ENCODE assay signal across 8 mouse cellular contexts in genomic region chr3:89227307-89228179, GRCm38 (mm10). TPM values are rescaled to one million over a fixed set of nuclear protein-coding genes. Genes with fewer than 3 reads are reported as not detected.
DNase-seq lines count a peak whose midpoint lies in the region; ATAC-seq and TF ChIP-seq lines count a peak whose summit lies in the region.

No protein-coding gene starts in this region.

- peak; percentile 75 to 76 for DNase-seq in CD8-positive naive resting alpha-beta T cell, adult 2 months (ENCODE audit: low read depth in 2 of 2, low spot score in 2 of 2)
- DNase-seq in adrenal gland, postnatal 36 days: peak; percentile 92
- DNase-seq in heart, postnatal 0 days (ENCODE audit: low spot score): peak; percentile 73
- DNase-seq in kidney, postnatal 14 days: peak; percentile 92
- peak; percentile 37 for DNase-seq in liver, embryonic 13.5 days
- peak; percentile 79 for DNase-seq in naive thymus-derived CD4-positive, alpha-beta T cell, adult 2 months (ENCODE audit: low read depth)

- H3K9me3 ChIP-seq in forebrain, embryonic 12.5 days: no peaks in the 10 kb centered on the region
- no peaks in the 10 kb centered on the region for H3K9me3 ChIP-seq in heart, postnatal 0 days (replicated peaks; ENCODE audit: control insufficient read depth, low read length)
- no peaks in the 10 kb centered on the region for H3K9me3 ChIP-seq in liver, embryonic 13.5 days (replicated peaks)

- H3K4me3 ChIP-seq in forebrain, embryonic 12.5 days (replicated peaks): peak overlapping the region; percentile 76
- H3K4me3 ChIP-seq in heart, postnatal 0 days (ENCODE audit: low read depth, low read length): peak overlapping the region; percentile 50
- peak overlapping the region; percentile 51 for H3K4me3 ChIP-seq in liver, embryonic 13.5 days (replicated peaks)
- H3K4me3 ChIP-seq in testis, adult 2 months (ENCODE audit: control insufficient read depth, low read depth, low read length): peak overlapping the region; percentile 89

- peaks cover 29% of the 10 kb centered on the region for H3K36me3 ChIP-seq in forebrain, embryonic 12.5 days (replicated peaks)
- H3K36me3 ChIP-seq in heart, postnatal 0 days (replicated peaks; ENCODE audit: control insufficient read depth, insufficient read depth, low read length): no peaks in the 10 kb centered on the region
- H3K36me3 ChIP-seq in liver, embryonic 13.5 days: no peaks in the 10 kb centered on the region
- H3K36me3 ChIP-seq in testis, adult 2 months (ENCODE audit: control insufficient read depth, insufficient read depth, low read length): no peaks in the 10 kb centered on the region; the same call in 1 of the 2 replicates

- no peak for TF ChIP-seq CTCF in heart, postnatal 0 days (IDR thresholded peaks at IDR 0.05; ENCODE audit: low read depth)
- no peak for TF ChIP-seq CTCF in testis, adult 2 months (IDR thresholded peaks at IDR 0.05; ENCODE audit: control insufficient read depth, insufficient read depth, insufficient replicate concordance, low read depth, low read length)

- peaks cover 61% of the 10 kb centered on the region for H3K4me1 ChIP-seq in forebrain, embryonic 12.5 days
- H3K4me1 ChIP-seq in heart, postnatal 0 days (ENCODE audit: control insufficient read depth, insufficient read depth): peaks cover 11% of the 10 kb centered on the region
- H3K4me1 ChIP-seq in liver, embryonic 13.5 days (replicated peaks): peaks cover 27% of the 10 kb centered on the region
- H3K4me1 ChIP-seq in testis, adult 2 months (ENCODE audit: control insufficient read depth, insufficient read depth, low read length): peaks cover 20% of the 10 kb centered on the region

- WGBS in forebrain, embryonic 12.5 days: 1% methylated on average over 41 of the region's 41 CpGs
- 5% methylated on average over 41 of the region's 41 CpGs for whole genome bisulfite sequencing in heart, postnatal 0 days
- 7% methylated on average over 41 of the region's 41 CpGs for WGBS in liver, embryonic 13.5 days (ENCODE audit: insufficient replicate concordance)

- H3K27ac ChIP-seq in forebrain, embryonic 12.5 days: peak overlapping the region; percentile 98
- peak overlapping the region; percentile 31; the same call in 1 of the 2 replicates for H3K27ac ChIP-seq in heart, postnatal 0 days (ENCODE audit: low read depth)
- H3K27ac ChIP-seq in liver, embryonic 13.5 days: no peak overlapping the region
- H3K27ac ChIP-seq in testis, adult 2 months (ENCODE audit: control insufficient read depth, insufficient read depth, low read depth, low read length): peak overlapping the region; percentile 76

- peak; percentile 85 for ATAC-seq in forebrain, embryonic 12.5 days (ENCODE audit: low FRiP score)
- peak; percentile 71 for ATAC-seq in heart, postnatal 0 days (ENCODE audit: insufficient read depth, low read depth)
- ATAC-seq in liver, embryonic 13.5 days (ENCODE audit: low read depth): peak; percentile 45; the same call in 1 of the 2 replicates

- H3K4me2 ChIP-seq in forebrain, embryonic 12.5 days: peak overlapping the region; percentile 95
- peak overlapping the region; percentile 64 for H3K4me2 ChIP-seq in heart, postnatal 0 days (ENCODE audit: low read depth, low read length)
- H3K4me2 ChIP-seq in liver, embryonic 13.5 days: peak overlapping the region; percentile 61

- peak overlapping the region; percentile 92 for H3K9ac ChIP-seq in forebrain, embryonic 12.5 days
- 0 out of 2 replicates have a peak overlapping the region, but pooled peaks have one; percentile 22 for H3K9ac ChIP-seq in heart, postnatal 0 days (replicated peaks; ENCODE audit: low read depth, low read length)
- peak overlapping the region; percentile 26; the same call in 1 of the 2 replicates for H3K9ac ChIP-seq in liver, embryonic 13.5 days

- no peaks in the 10 kb centered on the region for H3K27me3 ChIP-seq in forebrain, embryonic 12.5 days
- H3K27me3 ChIP-seq in heart, postnatal 0 days (ENCODE audit: control insufficient read depth, insufficient read depth, low read length): peaks cover 21% of the 10 kb centered on the region; the same call in 1 of the 2 replicates
- H3K27me3 ChIP-seq in liver, embryonic 13.5 days: peaks cover 91% of the 10 kb centered on the region
- H3K27me3 ChIP-seq in testis, adult 2 months (ENCODE audit: control insufficient read depth, insufficient read depth, low read length): no peaks in the 10 kb centered on the region

- TF ChIP-seq EP300 in heart, postnatal 0 days (IDR thresholded peaks at IDR 0.05; ENCODE audit: low read depth): no peak

- TF ChIP-seq POLR2A in testis, adult 2 months (IDR thresholded peaks at IDR 0.05; ENCODE audit: control insufficient read depth, low read depth, low read length): 0 out of 2 replicates have a peak, but pooled peaks have one; percentile 52

RNA-seq across cellular contexts. Expression of gene Mtx1, which starts 0.7 kb away (rescaled TPM):
- 100 to 1,000 TPM; 136 to 165 TPM for total RNA-seq in adrenal gland, postnatal 36 days (2021)
- 185 and 194 TPM in 2 replicates for polyA plus RNA-seq in forebrain, embryonic 12.5 days (2016; fragmentation: Nextera tagmentation; extraction: Ambion mirVana)
- total RNA-seq in heart, postnatal 0 days (2014; rRNA removed; ENCODE audit: low replicate concordance): 101 and 247 TPM in 2 replicates
- polyA plus RNA-seq in heart, postnatal 0 days (2015; fragmentation: Nextera tagmentation; extraction: Ambion mirVana): 96.7 and 99.3 TPM in 2 replicates
- 152 and 155 TPM in 2 replicates for polyA plus RNA-seq in liver, embryonic 13.5 days (2015; fragmentation: Nextera tagmentation; extraction: Ambion mirVana)
- polyA plus RNA-seq in testis, adult 2 months (2012; rRNA removed): 482 and 525 TPM in 2 replicates

RNA-seq across cellular contexts. Expression of gene Muc1, which starts 1.3 kb away (rescaled TPM):
- under 1 TPM in 1 of 2 experiments, not detected in 1; 0.56 TPM for total RNA-seq in adrenal gland, postnatal 36 days (2021)
- 3.8 and 4.7 TPM in 2 replicates for polyA plus RNA-seq in forebrain, embryonic 12.5 days (2016; fragmentation: Nextera tagmentation; extraction: Ambion mirVana)
- total RNA-seq in heart, postnatal 0 days (2014; rRNA removed; ENCODE audit: low replicate concordance): 9.3 TPM in 1 of 2 replicates, not detected in the other
- 0.20 and 0.69 TPM in 2 replicates for polyA plus RNA-seq in heart, postnatal 0 days (2015; fragmentation: Nextera tagmentation; extraction: Ambion mirVana)
- polyA plus RNA-seq in liver, embryonic 13.5 days (2015; fragmentation: Nextera tagmentation; extraction: Ambion mirVana): 0.14 and 0.51 TPM in 2 replicates
- polyA plus RNA-seq in testis, adult 2 months (2012; rRNA removed): 35.1 and 38.3 TPM in 2 replicates

RNA-seq across cellular contexts. Expression of gene Thbs3, which starts 12.6 kb away (rescaled TPM):
- 10 to 100 TPM in 1 of 2 experiments, 1 to 10 TPM in 1; 7.7 to 11.4 TPM for total RNA-seq in adrenal gland, postnatal 36 days (2021)
- 95.1 and 97.9 TPM in 2 replicates for polyA plus RNA-seq in forebrain, embryonic 12.5 days (2016; fragmentation: Nextera tagmentation; extraction: Ambion mirVana)
- 21.4 and 26.4 TPM in 2 replicates for total RNA-seq in heart, postnatal 0 days (2014; rRNA removed; ENCODE audit: low replicate concordance)
- 16.4 and 17.4 TPM in 2 replicates for polyA plus RNA-seq in heart, postnatal 0 days (2015; fragmentation: Nextera tagmentation; extraction: Ambion mirVana)
- 1.0 and 1.5 TPM in 2 replicates for polyA plus RNA-seq in liver, embryonic 13.5 days (2015; fragmentation: Nextera tagmentation; extraction: Ambion mirVana)
- 66.6 and 73.2 TPM in 2 replicates for polyA plus RNA-seq in testis, adult 2 months (2012; rRNA removed)

RNA-seq across cellular contexts. Expression of gene Krtcap2, which starts 18.2 kb away (rescaled TPM):
- total RNA-seq in adrenal gland, postnatal 36 days (2021): 100 to 1,000 TPM; 114 to 139 TPM
- polyA plus RNA-seq in forebrain, embryonic 12.5 days (2016; fragmentation: Nextera tagmentation; extraction: Ambion mirVana): 249 and 252 TPM in 2 replicates
- 41.8 and 76.1 TPM in 2 replicates for total RNA-seq in heart, postnatal 0 days (2014; rRNA removed; ENCODE audit: low replicate concordance)
- polyA plus RNA-seq in heart, postnatal 0 days (2015; fragmentation: Nextera tagmentation; extraction: Ambion mirVana): 192 and 216 TPM in 2 replicates
- polyA plus RNA-seq in liver, embryonic 13.5 days (2015; fragmentation: Nextera tagmentation; extraction: Ambion mirVana): 152 and 155 TPM in 2 replicates
- polyA plus RNA-seq in testis, adult 2 months (2012; rRNA removed): 30.7 and 43.7 TPM in 2 replicates

RNA-seq across cellular contexts. Expression of gene Trim46, which starts 18.6 kb away (rescaled TPM):
- total RNA-seq in adrenal gland, postnatal 36 days (2021): 1 to 10 TPM; 1.3 to 1.6 TPM
- polyA plus RNA-seq in forebrain, embryonic 12.5 days (2016; fragmentation: Nextera tagmentation; extraction: Ambion mirVana): 25.1 and 26.6 TPM in 2 replicates
- total RNA-seq in heart, postnatal 0 days (2014; rRNA removed; ENCODE audit: low replicate concordance): 0.08 and 0.62 TPM in 2 replicates
- polyA plus RNA-seq in heart, postnatal 0 days (2015; fragmentation: Nextera tagmentation; extraction: Ambion mirVana): 0.44 and 0.45 TPM in 2 replicates
- polyA plus RNA-seq in liver, embryonic 13.5 days (2015; fragmentation: Nextera tagmentation; extraction: Ambion mirVana): 0.14 and 0.23 TPM in 2 replicates
- 27.7 and 27.9 TPM in 2 replicates for polyA plus RNA-seq in testis, adult 2 months (2012; rRNA removed)

Comparison
In these comparisons a context has a peak if more than half of its experiments do, and no peak if none do; other contexts are left out.
1. DNase-seq: peak in every context shown above with its lines; median percentile 92 in adrenal gland, postnatal 36 days; 92 in kidney, postnatal 14 days; 79 in naive thymus-derived CD4-positive, alpha-beta T cell, adult 2 months; 76 in CD8-positive naive resting alpha-beta T cell, adult 2 months; 73 in heart, postnatal 0 days; 37 in liver, embryonic 13.5 days.
2. H3K9ac ChIP-seq: peak in every context shown above with its lines; median percentile 92 in forebrain, embryonic 12.5 days; 26 in liver, embryonic 13.5 days; 22 in heart, postnatal 0 days.